Mouse (Mus musculus) liver, embryonic 14.5 days (tissue): ENCODE measurements at regions not wholly inside any gene's neighbourhood (a gene's known extent, or its start where the extent isn't known, plus 50 kb on each side); places are given as distances from the start of the nearest gene placed in this dataset.

Source experiments
- ATAC-seq: fragments of 200-750 bp; cut with Nextera tagmentation; 2 replicates; pipeline ENCODE4 v1.8.0; 2017; ENCODE audit warnings: moderate number of reproducible peaks, mild to moderate bottlenecking, moderate library complexity; ENCODE audit not compliant: insufficient read depth
- DNase-seq, 3 experiments: peaks; one replicate each; pipeline ENCODE4 v3.0.0-alpha.2; 2012 to 2013; ENCODE audit warnings: low read depth in 3 of 3, low spot score in 3 of 3
- H3K27ac ChIP-seq: fragments of 300-500 bp; sonication (generic); 2 replicates; pipeline ENCODE4 v1.5.1; 2014; ENCODE audit warnings: moderate library complexity, mild to moderate bottlenecking, control low read depth, inconsistent platforms
- H3K27me3 ChIP-seq: fragments of 300-500 bp; sonication (generic); 2 replicates; pipeline ENCODE4 v1.6.1; 2014; ENCODE audit warnings: mild to moderate bottlenecking, low read length, moderate library complexity; ENCODE audit not compliant: control insufficient read depth, insufficient read depth
- H3K36me3 ChIP-seq: fragments of 300-500 bp; sonication (generic); replicated peaks from 2 replicates; pipeline ENCODE4 v1.6.1; 2014; ENCODE audit warnings: low read depth; ENCODE audit not compliant: control insufficient read depth, insufficient read depth
- H3K4me1 ChIP-seq, 2 experiments: fragments of 200-500 bp in 1 of 2; fragments of 300-500 bp in 1 of 2; sonication (generic) in 1 of 2; replicated peaks; 2 replicates each; pipeline ENCODE4 v1.6.1; 2012 to 2014; ENCODE audit warnings: antibody characterized with exemption in 1 of 2, inconsistent platforms in 1 of 2, low read length in 1 of 2; ENCODE audit not compliant: control insufficient read depth in 2 of 2, insufficient read depth in 2 of 2
- H3K4me2 ChIP-seq: fragments of 300-500 bp; sonication (generic); 2 replicates; pipeline ENCODE4 v1.6.1; 2014; ENCODE audit warnings: low read depth, mild to moderate bottlenecking, control low read depth, moderate library complexity
- H3K4me3 ChIP-seq, 2 experiments: fragments of 200-500 bp in 1 of 2; fragments of 300-500 bp in 1 of 2; sonication (generic) in 1 of 2; 2 replicates each; pipeline ENCODE4 v1.5.1; 2012 to 2014; ENCODE audit warnings: low read depth in 2 of 2, low read length in 2 of 2, mild to moderate bottlenecking in 2 of 2, control low read depth in 1 of 2, inconsistent platforms in 1 of 2, moderate library complexity in 1 of 2; ENCODE audit not compliant: insufficient read depth in 1 of 2
- H3K9ac ChIP-seq: fragments of 300-500 bp; sonication (generic); replicated peaks from 2 replicates; pipeline ENCODE4 v1.6.1; 2014; ENCODE audit warnings: mild to moderate bottlenecking, control low read depth, moderate library complexity
- H3K9me3 ChIP-seq: fragments of 300-500 bp; sonication (generic); 2 replicates; pipeline ENCODE4 v1.6.1; 2016; ENCODE audit warnings: low read length, mixed read lengths; ENCODE audit not compliant: control insufficient read depth
- CTCF ChIP-seq: IDR thresholded peaks from 2 replicates; pipeline ENCODE4 v1.5.1; 2016; ENCODE audit warnings: antibody characterized with exemption, low read depth, control low read depth
- EP300 ChIP-seq: IDR thresholded peaks from 2 replicates; pipeline ENCODE4 v1.6.1; 2016; ENCODE audit warnings: antibody characterized with exemption, low read depth
- WGBS: fragments of 180-500 bp; shearing (Covaris S2); extraction: QIAGEN DNeasy Blood & Tissue Kit; methylation state at CpG from one replicate; pipeline ENCODE4 v1.1.7; 2014; ENCODE audit not compliant: insufficient replicate concordance; 5-methylcytosine and 5-hydroxymethylcytosine counted together

- Histone ChIP-seq H3K4me2 (no peak overlapping the region), H3K36me3 (no peaks in the 10 kb centered on the region), H3K27ac (no peak overlapping the region), H3K9me3 (no peaks in the 10 kb centered on the region), H3K4me3 (no peak overlapping the region), H3K27me3 (no peaks in the 10 kb centered on the region), H3K4me1 (no peaks in the 10 kb centered on the region), H3K9ac (no peak overlapping the region)
- ATAC-seq, result no peak
- TF ChIP-seq EP300 (no peak), CTCF (no peak)
- WGBS, result 54% methylated on average over 9 of the region's 9 CpGs
- no peak for DNase-seq
These were observed 80.8 kb upstream of the Pcsk6 start for GRCm38 (mm10) chr7:65780578-65781370.

- Histone ChIP-seq H3K36me3 (no peaks in the 10 kb centered on the region), H3K4me2 (no peak overlapping the region), H3K27ac (no peak overlapping the region), H3K9me3 (no peaks in the 10 kb centered on the region), H3K9ac (no peak overlapping the region), H3K4me1 (no peaks in the 10 kb centered on the region), H3K27me3 (no peaks in the 10 kb centered on the region), H3K4me3 (no peak overlapping the region)
- WGBS, result 64% methylated on average over 7 of the region's 7 CpGs
- ATAC-seq, result no peak
- no peak for DNase-seq
- TF ChIP-seq EP300, result no peak
- TF ChIP-seq CTCF, result no peak
These were observed 79.5 kb upstream of the Pcsk6 start for GRCm38 (mm10) chr7:65782024-65782423.

DNA sequence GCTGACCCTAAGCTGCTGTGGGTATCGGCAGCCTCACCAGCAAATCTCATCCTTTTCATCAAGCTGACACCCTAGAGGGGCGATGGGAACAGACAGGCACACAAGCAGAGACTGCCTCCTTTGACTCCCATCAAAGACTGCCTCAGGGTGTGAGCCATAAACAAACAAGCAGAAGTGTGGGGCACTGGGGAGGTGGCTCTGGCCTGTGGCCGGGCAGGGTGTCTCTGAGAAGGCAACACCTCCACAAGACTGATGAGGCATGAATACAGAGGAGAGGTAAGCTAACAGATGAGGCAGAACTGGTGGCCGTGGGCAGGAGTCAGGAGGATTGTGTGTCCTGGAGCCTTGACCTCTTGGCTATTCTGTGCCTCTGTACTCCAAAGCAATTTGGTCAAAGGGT is 77.8 kb upstream of the Pcsk6 start:
- no peaks in the 10 kb centered on the region for H3K27me3 ChIP-seq
- H3K4me2 ChIP-seq, result no peak overlapping the region
- no peak for DNase-seq
- no peak for ATAC-seq
- H3K9ac ChIP-seq, result no peak overlapping the region
- TF ChIP-seq CTCF (no peak), EP300 (no peak)
- no peaks in the 10 kb centered on the region for H3K9me3 ChIP-seq
- H3K27ac ChIP-seq, result no peak overlapping the region
- no peaks in the 10 kb centered on the region for H3K36me3 ChIP-seq
- H3K4me1 ChIP-seq, result no peaks in the 10 kb centered on the region
- no peak overlapping the region for H3K4me3 ChIP-seq
- 31% methylated on average over 4 of the region's 4 CpGs for WGBS

GRCm38 (mm10) chr7:65786916-65787315 is 74.6 kb upstream of the Pcsk6 start:
- H3K4me2 ChIP-seq, result no peak overlapping the region
- DNase-seq (no peak), ATAC-seq (no peak)
- H3K4me1 ChIP-seq, result no peaks in the 10 kb centered on the region
- 47% methylated on average over 2 of the region's 2 CpGs for WGBS
- no peak overlapping the region for H3K4me3 ChIP-seq
- no peak overlapping the region for H3K9ac ChIP-seq
- H3K27ac ChIP-seq, result no peak overlapping the region
- no peak for TF ChIP-seq EP300
- no peak for TF ChIP-seq CTCF
- H3K36me3 ChIP-seq, result no peaks in the 10 kb centered on the region
- no peaks in the 10 kb centered on the region for H3K27me3 ChIP-seq
- H3K9me3 ChIP-seq, result no peaks in the 10 kb centered on the region

GRCm38 (mm10) chr7:65787849-65788248 is 73.7 kb upstream of the Pcsk6 start:
- Histone ChIP-seq H3K4me2 (no peak overlapping the region), H3K27ac (no peak overlapping the region), H3K9me3 (no peaks in the 10 kb centered on the region), H3K9ac (no peak overlapping the region), H3K36me3 (no peaks in the 10 kb centered on the region), H3K4me3 (no peak overlapping the region), H3K27me3 (no peaks in the 10 kb centered on the region), H3K4me1 (no peaks in the 10 kb centered on the region)
- 18% methylated on average over 5 of the region's 5 CpGs for WGBS
- ATAC-seq, result no peak
- TF ChIP-seq EP300 (no peak), CTCF (no peak)
- no peak for DNase-seq
